Mouse (Mus musculus) adrenal gland, adult 8-10 months (tissue): ENCODE measurements around the gene Rhox3a. TPM values are rescaled to one million over a fixed set of nuclear protein-coding genes. Genes with fewer than 3 reads are reported as not detected.
"Not testable (repeated sequence)": the region's sequence is repeated elsewhere in the genome, so short reads cannot be mapped to it uniquely, and the experiment has no call there.

Experiments used
- DNase-seq: peaks from one replicate; pipeline ENCODE4 v3.0.0; 2022
- total RNA-seq, 4 experiments: library from RNA; stranded (reverse); gene quantifications; 2 replicates each; pipeline ENCODE4 v1.2.4; 2022

Rhox3a gene
- not detected for total RNA-seq

DNA sequence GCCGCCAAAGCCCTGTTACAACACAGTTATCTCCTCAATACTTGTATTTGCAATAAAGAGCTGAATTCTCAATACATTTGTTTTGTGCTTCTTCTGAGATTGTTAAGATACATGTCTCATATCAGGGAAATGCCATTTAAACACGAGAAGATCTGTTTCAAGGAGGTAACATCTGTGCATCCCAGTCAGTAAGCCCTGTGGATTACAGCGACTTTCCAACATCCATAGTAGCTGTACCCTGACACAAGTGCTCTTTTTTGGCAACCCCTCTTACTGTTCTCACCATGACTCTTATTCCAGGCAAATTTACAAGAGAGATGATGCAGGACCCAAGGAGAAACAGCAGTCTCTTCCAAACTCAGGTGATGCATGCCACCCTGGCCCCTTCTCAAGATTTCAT is at the start of gene Rhox3a:
Gene Rhox3a (plus strand): TSS at position 301 of the 400 bp plus-strand sequence.
- not testable (repeated sequence) for DNase-seq

DNA sequence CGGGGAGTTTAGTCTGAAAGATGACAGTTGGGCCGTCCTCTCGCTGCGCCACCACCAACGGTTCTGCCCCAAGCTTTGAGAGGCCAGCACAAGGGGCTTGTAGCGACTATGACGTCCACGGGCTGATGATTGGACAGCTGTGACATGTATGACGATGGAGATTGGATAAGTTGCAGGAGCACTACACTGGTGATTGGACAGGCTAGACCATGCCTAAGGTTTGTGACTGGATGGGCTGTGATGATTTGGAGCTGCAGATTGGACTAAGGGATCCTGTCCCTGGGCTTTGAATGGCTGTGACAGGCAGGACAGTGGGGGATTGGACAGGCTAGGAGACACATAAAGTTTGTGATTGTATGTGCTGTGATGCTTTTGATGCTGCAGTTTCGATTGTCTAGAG is 38.8 kb upstream of the Rhox3a start, which contains the start of gene Gm9:
Gene Gm9 (minus strand): TSS at position 101 of the 400 bp plus-strand sequence.
- DNase-seq = no peak

DNA sequence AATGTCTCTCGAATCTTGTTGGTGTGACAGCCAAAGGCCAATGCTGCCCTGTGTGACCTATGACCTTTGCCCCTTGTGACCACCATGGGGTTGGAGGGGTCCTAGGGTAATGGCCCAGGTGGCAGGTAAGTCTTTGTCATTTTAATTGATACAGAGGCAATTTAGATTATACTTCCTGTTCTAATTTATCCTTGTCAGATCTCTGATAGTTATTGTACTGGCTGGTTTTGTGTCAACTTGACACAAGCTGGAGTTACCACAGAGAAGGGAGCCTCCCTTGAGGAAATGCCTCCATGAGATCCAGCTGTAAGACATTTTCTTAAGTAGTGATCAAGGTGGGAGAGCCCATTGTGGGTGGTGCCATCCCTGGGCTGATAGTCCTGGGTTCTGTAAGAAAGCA is 27.6 kb upstream of the Rhox3a start, which contains the start of gene Rhox1:
Gene Rhox1 (minus strand): TSS at position 101 of the 400 bp plus-strand sequence.
- not testable (repeated sequence) for DNase-seq

DNA sequence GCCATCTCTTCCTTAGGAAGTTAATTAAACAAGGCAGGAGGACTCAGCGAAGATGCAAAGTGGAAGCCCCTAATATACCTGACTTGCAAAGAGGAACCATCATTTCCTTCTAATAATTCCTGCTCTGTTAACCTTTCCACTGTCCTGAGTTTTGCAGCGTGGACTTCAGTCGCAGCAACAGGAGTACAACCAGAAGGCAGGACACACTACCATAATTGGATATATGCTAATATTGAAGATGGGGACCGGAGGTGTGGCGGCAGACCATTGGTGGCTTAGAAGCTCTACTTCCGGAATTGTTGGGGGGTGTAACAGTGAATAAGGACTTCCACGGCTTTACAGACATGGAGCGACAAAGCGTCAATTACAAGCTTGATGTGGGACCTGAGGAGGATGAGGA is 5.0 kb upstream of the Rhox3a start, which contains the start of gene Rhox2a:
Gene Rhox2a (plus strand): TSS at position 301 of the 400 bp plus-strand sequence.
- not testable (repeated sequence) for DNase-seq

DNA sequence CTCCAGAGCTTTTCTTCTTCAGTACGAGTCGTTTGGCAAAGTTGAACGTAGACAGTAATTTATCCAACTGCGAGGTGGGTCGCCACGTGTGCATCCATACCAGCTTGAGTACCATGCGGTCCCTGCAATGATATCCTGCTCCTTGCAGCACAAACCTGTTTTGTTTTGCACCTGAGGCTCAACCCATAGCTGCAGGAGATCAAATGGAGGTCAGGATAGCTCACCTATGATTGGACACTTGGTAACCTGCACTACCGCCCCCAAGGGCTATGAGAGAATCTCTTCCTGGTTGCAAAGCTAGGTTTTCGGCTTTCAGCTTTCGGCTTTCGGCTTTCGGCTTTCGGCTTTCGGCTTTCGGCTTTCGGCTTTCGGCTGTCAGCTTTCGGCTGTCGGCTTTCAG is 15.3 kb downstream of the Rhox3a start, which contains the start of gene Rhox4a:
Gene Rhox4a (plus strand): TSS at position 301 of the 400 bp plus-strand sequence.
- not testable (repeated sequence) for DNase-seq

Other genes with a start within 250 kb of the Rhox3a start
- 1 to 10 TPM in 2 of 4 experiments, under 1 TPM in 2; 0.63 to 5.0 (median 1.9) TPM for gene Sowahd, start 201.1 kb upstream of the Rhox3a start, total RNA-seq
- 100 to 1,000 TPM; 509 to 573 (median 523) TPM for gene Rpl39, start 164.5 kb upstream of the Rhox3a start, total RNA-seq
- 10 to 100 TPM; 14.7 to 27.6 (median 19.3) TPM for gene Upf3b, start 139.6 kb upstream of the Rhox3a start, total RNA-seq
- 10 to 100 TPM; 13.3 to 19.1 (median 18.7) TPM for gene Nkap, start 123.1 kb upstream of the Rhox3a start, total RNA-seq
- gene Akap14, start 81.1 kb upstream of the Rhox3a start, total RNA-seq = not detected
- gene Ndufa1, start 58.8 kb upstream of the Rhox3a start, total RNA-seq = 100 to 1,000 TPM; 250 to 390 (median 291) TPM
- 1 to 10 TPM; 4.6 to 5.5 (median 5.3) TPM for gene Rnf113a1, start 58.7 kb upstream of the Rhox3a start, total RNA-seq
- gene Gm9, start 38.9 kb upstream of the Rhox3a start, total RNA-seq = not detected
- gene Rhox1, start 27.7 kb upstream of the Rhox3a start, total RNA-seq = not detected
- gene Rhox2a, start 4.9 kb upstream of the Rhox3a start, total RNA-seq = not detected
- not detected for gene Rhox4a, start 15.4 kb downstream of the Rhox3a start, total RNA-seq
- gene Rhox3a2, start 130.1 kb downstream of the Rhox3a start, total RNA-seq = not detected
- gene Rhox4a2, start 140.9 kb downstream of the Rhox3a start, total RNA-seq = not detected
- not detected for gene Rhox2b, start 162.1 kb downstream of the Rhox3a start, total RNA-seq
- not detected for gene Rhox4b, start 182.6 kb downstream of the Rhox3a start, total RNA-seq
- not detected for gene Rhox2c, start 203.8 kb downstream of the Rhox3a start, total RNA-seq
- not detected for gene Rhox3c, start 208.7 kb downstream of the Rhox3a start, total RNA-seq
- not detected for gene Rhox4c, start 230.4 kb downstream of the Rhox3a start, total RNA-seq
- gene Rhox2d, start 243.5 kb downstream of the Rhox3a start, total RNA-seq = not detected